Mouse (Mus musculus): ENCODE measurements around the gene Polr2f. TPM values are rescaled to one million over a fixed set of nuclear protein-coding genes. Genes with fewer than 3 reads are reported as not detected.
A peak's percentile ranks its signal among the peaks of the same experiment; 100 is the strongest.

The Polr2f gene
- total RNA-seq, 2 experiments from 2014 or later: 100 to 103 TPM

DNA sequence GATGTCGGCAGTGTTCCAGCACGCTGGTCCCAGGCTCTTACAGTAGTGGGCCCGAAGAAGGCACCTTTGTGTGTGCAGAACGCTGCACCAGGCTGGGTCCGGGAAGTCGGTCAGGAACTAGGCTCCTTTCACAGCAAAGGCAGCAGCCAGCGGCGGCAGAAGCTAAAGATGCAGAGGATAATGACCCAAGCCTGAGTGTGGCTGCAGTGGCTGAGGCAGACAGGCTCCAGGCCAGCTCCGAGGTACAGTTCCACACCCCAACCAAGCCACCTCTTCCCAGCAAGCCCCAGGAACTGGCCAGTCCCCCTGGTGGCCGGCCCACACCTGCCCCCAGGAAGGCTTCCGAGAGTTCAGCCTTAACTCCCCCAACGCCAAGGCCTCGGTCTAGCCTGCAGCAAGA lies 18.3 kb upstream of the Polr2f start:
- intact Hi-C loops (cut with DNase I): no loop called here
- no peak overlapping the region for H3K4me3 ChIP-seq
- no peak overlapping the region for H3K27ac ChIP-seq
- no peak for DNase-seq (ENCODE audit: extremely low spot score in 1 of 2, low spot score in 2 of 2)
- TF ChIP-seq CTCF (IDR thresholded peaks at IDR 0.05): no peak; the same call in 1 of the 2 replicates

DNA sequence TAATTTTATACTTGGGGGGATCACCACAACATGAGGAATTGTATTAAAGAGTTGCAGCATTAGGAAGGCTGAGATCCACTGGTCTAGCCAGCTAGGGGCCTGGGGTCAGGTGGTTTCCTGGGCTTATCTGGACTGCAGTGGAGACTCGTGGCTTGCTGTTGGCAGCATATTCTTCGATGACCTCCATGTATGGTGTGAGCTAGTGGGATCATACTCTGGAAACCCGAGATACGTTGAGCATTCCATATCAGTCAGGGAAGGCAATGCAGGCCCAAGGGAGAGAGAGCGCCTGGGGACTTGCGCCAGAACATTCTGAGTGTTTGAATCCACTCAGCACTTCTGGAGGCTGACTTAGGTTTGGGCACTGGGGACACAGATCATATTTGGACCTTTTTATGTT lies 17.1 kb upstream of the Polr2f start:
- intact Hi-C loops (cut with DNase I): no loop called here
- no peak for DNase-seq (ENCODE audit: extremely low spot score in 1 of 2, low spot score in 2 of 2)
- no peak for TF ChIP-seq CTCF (IDR thresholded peaks at IDR 0.05)
- Histone ChIP-seq H3K27ac (no peak overlapping the region), H3K4me3 (no peak overlapping the region)

DNA sequence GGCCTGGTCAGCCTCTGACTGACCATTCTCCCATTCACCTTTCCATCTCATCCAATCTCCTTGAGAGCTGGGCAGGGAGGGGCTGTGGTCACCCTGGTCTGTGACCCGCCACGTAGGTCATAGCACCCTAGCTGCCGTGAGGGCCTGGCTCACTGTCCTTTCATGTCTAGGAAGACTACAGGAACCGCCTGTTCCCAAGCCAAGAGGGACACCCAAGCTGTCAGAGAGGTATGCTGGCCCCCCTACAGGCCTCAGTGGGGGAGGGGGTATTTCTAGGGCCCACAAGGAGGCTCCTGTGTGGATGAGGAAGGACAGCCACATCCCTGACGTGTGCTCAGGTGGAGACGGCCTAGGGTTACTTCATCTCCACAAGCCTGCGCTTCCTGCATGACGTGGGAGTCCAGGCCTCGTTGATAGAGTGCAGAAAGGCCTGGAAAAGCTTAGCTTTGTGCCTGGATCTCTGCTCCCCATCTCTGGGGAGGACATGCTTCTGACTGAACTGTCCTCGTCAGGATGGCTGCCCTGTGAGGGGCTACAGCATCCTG lies 16.4 kb upstream of the Polr2f start:
- no peak for DNase-seq (ENCODE audit: extremely low spot score in 1 of 2, low spot score in 2 of 2)
- TF ChIP-seq CTCF (IDR thresholded peaks at IDR 0.05): no peak
- intact Hi-C loops (cut with DNase I): no loop called here
- no peak overlapping the region for H3K4me3 ChIP-seq
- H3K27ac ChIP-seq: no peak overlapping the region

DNA sequence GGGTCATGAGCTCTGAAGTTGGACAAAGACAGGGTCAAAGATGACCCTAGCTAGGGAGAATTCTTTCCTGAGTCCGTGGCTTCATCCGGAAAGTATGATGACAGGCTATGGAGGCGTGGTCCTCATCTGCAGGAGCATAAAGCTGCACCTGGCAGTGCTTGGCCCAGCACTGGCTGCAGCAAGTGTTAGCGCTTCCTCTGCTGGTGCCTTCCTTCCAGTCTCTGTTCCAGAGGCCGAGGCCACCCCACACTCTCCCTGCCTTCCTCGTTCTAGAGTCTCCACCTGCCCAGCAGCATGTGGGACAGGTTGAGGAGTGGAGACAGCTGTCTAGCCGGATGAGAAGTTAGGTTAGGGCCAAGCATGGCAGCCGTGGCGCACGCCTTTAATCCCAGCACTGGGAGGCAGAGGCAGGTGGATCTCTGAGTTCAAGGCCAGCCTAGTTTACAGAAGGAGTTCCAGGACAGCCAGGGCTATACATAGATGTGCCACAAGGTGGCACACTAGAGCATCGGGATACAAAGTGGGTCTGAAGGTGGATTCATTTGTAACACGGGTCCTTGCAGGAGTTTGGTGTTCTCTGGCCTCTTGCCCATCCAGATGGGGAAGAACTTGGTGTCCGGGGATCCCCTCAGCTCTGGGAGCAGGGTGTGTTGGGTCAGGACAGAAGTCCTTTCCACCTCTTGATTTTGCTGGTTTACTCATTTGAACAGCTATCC lies 14.4 kb upstream of the Polr2f start:
- TF ChIP-seq CTCF (IDR thresholded peaks at IDR 0.05): peak; percentile 72
- DNase-seq (ENCODE audit: extremely low spot score in 1 of 2, low spot score in 2 of 2): peak; percentile 36 to 45
- Histone ChIP-seq H3K27ac (no peak overlapping the region), H3K4me3 (no peak overlapping the region)
- intact Hi-C loops (cut with DNase I): loop anchor here (5.0 kb wide), 1 partner anchor 34 kb away; no protein-coding TSS in a partner anchor

DNA sequence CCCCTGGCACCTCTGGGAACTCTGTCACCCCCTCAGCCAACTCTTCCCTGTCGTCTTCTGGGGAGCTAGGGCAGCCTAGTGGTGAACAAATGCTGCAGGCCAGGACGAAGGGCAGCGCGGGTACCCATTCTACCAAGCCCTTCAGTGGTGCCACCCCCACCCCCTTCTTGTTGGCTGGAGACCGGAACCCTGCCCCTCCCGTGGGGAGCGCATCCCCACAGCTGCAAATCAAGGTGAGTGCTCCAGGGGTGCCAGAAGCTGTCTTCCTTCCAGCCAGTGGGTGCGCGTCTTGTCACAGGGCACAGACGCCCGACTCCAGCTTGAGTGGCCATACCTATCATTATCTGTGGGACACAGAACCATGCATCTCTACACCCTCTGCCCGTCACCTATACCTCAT lies 13.7 kb upstream of the Polr2f start:
- no peak for DNase-seq (ENCODE audit: extremely low spot score in 1 of 2, low spot score in 2 of 2)
- intact Hi-C loops (cut with DNase I): loop anchor here (5.0 kb wide), 1 partner anchor 35 kb away; no protein-coding TSS in a partner anchor
- Histone ChIP-seq H3K4me3 (no peak overlapping the region), H3K27ac (no peak overlapping the region)
- TF ChIP-seq CTCF (IDR thresholded peaks at IDR 0.05): no peak

DNA sequence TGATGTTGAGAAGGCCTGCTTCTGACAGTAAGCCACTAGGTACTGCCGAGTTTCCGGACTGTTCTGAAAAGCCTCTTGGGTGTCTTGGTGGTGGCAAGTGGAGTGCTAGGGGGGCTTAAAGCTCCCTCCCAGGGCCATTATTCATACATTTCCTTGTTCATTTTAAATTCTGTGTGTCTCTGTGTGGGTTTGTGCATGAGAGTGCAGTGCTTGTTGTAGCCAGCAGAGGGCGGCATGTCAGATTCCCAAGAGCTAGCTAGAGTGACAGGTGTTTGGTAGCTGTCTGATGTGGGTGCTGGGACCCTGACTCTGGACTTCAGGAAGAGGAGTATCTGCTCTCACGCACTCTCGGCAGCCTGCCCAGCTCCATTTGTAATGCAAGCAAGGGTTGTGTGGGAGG lies 12.6 kb upstream of the Polr2f start:
- no peak overlapping the region for H3K27ac ChIP-seq
- H3K4me3 ChIP-seq: no peak overlapping the region
- TF ChIP-seq CTCF (IDR thresholded peaks at IDR 0.05): peak; percentile 48
- no peak for DNase-seq (ENCODE audit: extremely low spot score in 1 of 2, low spot score in 2 of 2)
- intact Hi-C loops (cut with DNase I): loop anchor here (5.0 kb wide), 1 partner anchor 36 kb away; no protein-coding TSS in a partner anchor

DNA sequence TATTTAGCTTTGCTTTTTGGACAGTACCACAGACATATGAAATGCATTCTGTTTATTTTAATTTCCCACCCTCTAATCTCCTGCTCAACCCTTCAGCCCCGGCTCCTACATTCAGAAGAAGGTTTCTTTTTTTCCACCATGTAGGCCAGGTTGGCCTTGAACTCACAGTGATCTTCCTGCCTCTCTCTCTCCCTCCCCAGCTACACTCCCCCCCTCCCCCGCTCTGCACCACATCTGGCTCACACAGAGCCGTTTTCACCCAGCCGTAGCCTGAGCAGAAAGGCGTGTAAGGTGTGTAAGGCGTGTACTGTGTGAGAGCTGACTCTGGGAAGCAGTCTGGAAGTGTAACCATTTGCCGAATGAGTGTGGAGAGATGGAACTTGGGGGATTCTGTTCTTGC lies 11.5 kb upstream of the Polr2f start:
- intact Hi-C loops (cut with DNase I): loop anchor here (5.0 kb wide), 1 partner anchor 37 kb away; no protein-coding TSS in a partner anchor
- TF ChIP-seq CTCF (IDR thresholded peaks at IDR 0.05): no peak
- DNase-seq (ENCODE audit: extremely low spot score in 1 of 2, low spot score in 2 of 2): no peak
- Histone ChIP-seq H3K4me3 (no peak overlapping the region), H3K27ac (no peak overlapping the region)

DNA sequence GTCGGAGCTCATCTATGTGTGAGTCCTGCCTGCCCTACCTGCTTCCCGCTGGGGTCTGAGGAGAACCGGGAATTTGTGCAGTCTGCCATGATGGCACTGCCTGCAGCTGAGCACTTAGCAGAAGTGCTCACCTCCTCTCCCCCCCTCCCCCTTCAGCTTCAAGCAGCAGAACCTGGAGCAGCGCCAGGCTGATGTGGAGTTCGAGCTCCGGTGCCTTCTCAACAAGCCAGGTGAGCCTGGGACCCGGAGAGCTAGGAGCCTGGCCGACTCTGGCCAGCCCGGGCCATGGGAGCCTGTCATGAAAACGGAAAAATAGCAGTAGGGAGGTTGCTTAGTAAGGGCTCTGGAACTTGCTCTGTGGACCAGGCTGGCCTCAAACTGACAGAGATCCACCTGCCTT lies 10.0 kb upstream of the Polr2f start:
- TF ChIP-seq CTCF (IDR thresholded peaks at IDR 0.05): no peak
- no peak for DNase-seq (ENCODE audit: extremely low spot score in 1 of 2, low spot score in 2 of 2)
- no peak overlapping the region for H3K27ac ChIP-seq
- H3K4me3 ChIP-seq: no peak overlapping the region
- intact Hi-C loops (cut with DNase I): no loop called here

DNA sequence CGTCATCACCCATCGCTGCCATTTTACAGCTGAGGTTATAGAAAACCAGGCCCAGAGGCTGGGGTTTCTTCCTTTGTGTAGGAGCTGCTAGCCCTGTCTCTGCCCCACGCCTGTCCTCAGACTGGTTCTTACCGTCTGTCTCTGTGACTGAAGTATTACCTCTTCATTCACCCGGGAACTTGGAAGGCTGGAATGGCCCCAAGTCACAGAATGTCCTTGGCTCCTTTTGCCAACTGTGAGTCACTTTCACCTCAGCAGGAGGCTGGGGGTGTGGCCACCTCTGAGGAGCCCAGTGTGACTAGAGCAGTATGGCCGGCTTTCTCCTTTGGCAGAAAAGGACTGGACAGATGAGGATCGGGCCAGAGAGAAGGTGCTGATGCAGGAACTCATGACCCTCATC lies 9.4 kb upstream of the Polr2f start:
- H3K27ac ChIP-seq: no peak overlapping the region
- no peak for TF ChIP-seq CTCF (IDR thresholded peaks at IDR 0.05)
- intact Hi-C loops (cut with DNase I): no loop called here

DNA sequence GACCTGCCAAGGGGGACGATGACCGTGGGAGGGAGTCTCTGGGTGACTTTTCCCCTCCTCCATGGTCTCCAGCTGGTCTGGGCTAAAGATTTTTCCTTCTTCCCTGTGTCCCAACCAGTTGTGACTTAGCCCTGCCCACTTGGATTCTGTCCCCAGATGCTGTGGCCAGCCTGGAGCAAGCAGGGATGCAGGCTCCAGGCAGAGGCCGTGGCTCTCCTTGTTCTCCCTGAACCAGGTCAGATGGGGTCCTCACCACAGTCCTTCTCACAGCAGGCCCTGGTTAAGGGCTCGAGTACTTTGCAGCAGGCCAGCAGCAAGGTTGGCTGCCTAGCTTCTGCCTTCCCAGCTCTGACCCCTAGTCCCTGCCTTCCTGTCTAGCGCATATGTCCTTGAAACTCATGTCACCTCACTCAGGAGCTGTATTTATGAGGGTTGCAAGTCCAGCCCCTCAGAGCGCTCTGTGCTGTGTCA lies 7.6 kb upstream of the Polr2f start:
- H3K4me3 ChIP-seq: no peak overlapping the region
- DNase-seq (ENCODE audit: extremely low spot score in 1 of 2, low spot score in 2 of 2): no peak
- no peak overlapping the region for H3K27ac ChIP-seq
- intact Hi-C loops (cut with DNase I): no loop called here
- TF ChIP-seq CTCF (IDR thresholded peaks at IDR 0.05): no peak

More for the DNA sequence above, 9.4 kb upstream of the Polr2f start:
- no peak for DNase-seq (ENCODE audit: extremely low spot score in 1 of 2, low spot score in 2 of 2)
- no peak overlapping the region for H3K4me3 ChIP-seq

DNA sequence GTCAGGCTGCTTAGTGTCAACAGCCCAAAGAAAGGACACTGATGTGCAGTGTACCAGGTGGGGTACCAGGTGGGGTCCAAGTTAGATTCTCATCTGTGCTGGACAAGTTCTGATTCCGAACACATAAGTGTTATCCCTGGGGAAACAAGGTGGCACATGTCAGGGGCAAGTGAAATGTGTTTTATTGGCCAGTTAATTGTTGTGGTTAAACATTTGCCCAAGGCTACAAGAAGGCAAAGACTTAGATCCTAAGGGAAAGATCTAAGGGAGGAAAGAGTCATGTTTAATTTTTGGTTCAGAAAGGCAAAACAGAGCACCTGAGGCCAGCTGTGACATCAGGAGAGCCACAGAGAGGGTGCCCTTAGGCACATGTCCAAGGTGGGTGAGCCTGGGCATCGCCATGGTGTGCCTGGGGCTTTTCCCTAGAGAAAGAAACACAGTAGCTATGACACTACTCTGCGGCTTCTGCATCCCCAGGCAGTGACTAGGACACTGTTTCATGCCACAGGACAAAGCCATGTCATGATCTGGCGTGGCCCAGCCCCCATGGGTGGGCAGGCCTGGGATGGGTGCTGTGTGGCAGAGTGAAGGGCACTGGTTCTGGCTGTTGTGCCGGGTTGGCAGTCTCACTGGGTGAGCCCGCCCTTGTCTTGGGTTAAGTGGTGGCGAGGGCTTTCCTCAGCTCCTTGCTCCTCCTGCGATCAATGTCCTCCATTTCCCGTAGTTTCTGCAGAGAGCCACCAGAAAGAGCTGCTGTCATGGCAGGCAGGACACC lies 6.1 kb upstream of the Polr2f start:
- Histone ChIP-seq H3K27ac (no peak overlapping the region), H3K4me3 (no peak overlapping the region)
- intact Hi-C loops (cut with DNase I): no loop called here
- no peak for TF ChIP-seq CTCF (IDR thresholded peaks at IDR 0.05)
- DNase-seq (ENCODE audit: extremely low spot score in 1 of 2, low spot score in 2 of 2): no peak

DNA sequence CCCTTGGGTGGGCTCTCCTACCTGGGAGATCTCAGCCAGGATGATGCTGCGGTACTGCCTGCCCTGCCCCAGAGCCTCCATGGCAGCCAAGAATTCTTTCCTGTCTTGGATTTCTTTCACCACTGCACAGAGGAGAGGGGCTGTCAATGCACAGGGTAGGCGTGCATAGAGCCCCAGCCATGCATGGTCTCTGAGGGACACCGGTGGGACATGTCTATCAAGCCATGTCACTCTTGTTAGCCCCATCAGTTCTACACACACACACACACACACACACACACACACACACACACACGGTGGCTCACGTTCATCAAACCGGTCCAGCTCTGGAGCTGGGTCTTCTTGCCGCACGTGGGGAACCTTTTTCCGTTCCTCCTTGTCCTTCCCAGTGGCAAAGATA lies 5.5 kb upstream of the Polr2f start:
- intact Hi-C loops (cut with DNase I): no loop called here

More for the DNA sequence above, 5.5 kb upstream of the Polr2f start:
- DNase-seq (ENCODE audit: extremely low spot score in 1 of 2, low spot score in 2 of 2): no peak
- TF ChIP-seq CTCF (IDR thresholded peaks at IDR 0.05): no peak
- H3K4me3 ChIP-seq: no peak overlapping the region
- H3K27ac ChIP-seq: no peak overlapping the region

Measured in left cerebral cortex, adult 2 months (tissue).